Mouse (Mus musculus): Measurements from ENCODE around the gene Plaur. TPM values are rescaled to one million over a fixed set of nuclear protein-coding genes. Genes with fewer than 3 reads are reported as not detected.

Gene Plaur
- polyA plus RNA-seq, 1 experiment: 191 TPM

DNA sequence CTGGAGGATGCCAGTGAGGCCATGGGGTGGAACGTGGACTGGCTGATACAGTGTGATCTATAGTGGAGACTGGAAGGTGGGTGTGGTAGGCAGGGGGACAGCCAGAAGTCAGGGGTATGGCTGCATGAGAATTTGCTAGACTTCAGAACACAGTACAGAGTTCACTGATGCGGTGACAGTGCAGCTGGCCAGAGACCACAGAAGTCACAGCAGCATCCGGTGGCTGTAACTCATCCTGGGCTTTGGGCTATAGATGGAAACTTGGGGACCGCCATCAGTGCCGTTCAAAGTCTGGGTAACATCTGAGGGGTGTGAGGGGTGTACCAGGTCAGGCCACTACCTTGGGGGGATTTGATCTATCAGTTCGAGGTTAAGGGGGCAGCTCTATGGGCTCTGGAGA, 61.4 kb downstream of the Plaur start:
- Histone ChIP-seq H3K79me3 (ENCODE audit: low read depth) (no peaks in the 10 kb centered on the region), H3K36me3 (ENCODE audit: control insufficient read depth, insufficient read depth) (no peaks in the 10 kb centered on the region), H3K27me3 (ENCODE audit: control insufficient read depth, insufficient read depth, insufficient read length) (no peaks in the 10 kb centered on the region), H3K79me2 (ENCODE audit: control insufficient read depth, insufficient read depth) (no peaks in the 10 kb centered on the region), H3ac (ENCODE audit: control insufficient read depth, insufficient read length, low read depth) (no peak overlapping the region), H3K4me3 (ENCODE audit: insufficient read depth, poor library complexity, severe bottlenecking) (no peak overlapping the region)
- no peak for TF ChIP-seq MYOD1 (IDR thresholded peaks at IDR 0.05; ENCODE audit: control insufficient read depth, insufficient read length, low read depth)
- TF ChIP-seq CEBPB (IDR thresholded peaks at IDR 0.05; ENCODE audit: low read depth): no peak
- TF ChIP-seq USF1 (IDR thresholded peaks at IDR 0.05; ENCODE audit: low read depth): no peak
- no peak for TF ChIP-seq CTCF (IDR thresholded peaks at IDR 0.05; ENCODE audit: control insufficient read depth, insufficient read depth, insufficient read length)
- TF ChIP-seq MYOG (IDR thresholded peaks at IDR 0.05; ENCODE audit: control insufficient read depth, extremely low read depth, insufficient read length): no peak
- TF ChIP-seq MAX (IDR thresholded peaks at IDR 0.05): no peak
- no peak for TF ChIP-seq FOSL1 (IDR thresholded peaks at IDR 0.05; ENCODE audit: insufficient read depth, low read length, poor library complexity, severe bottlenecking)

DNA sequence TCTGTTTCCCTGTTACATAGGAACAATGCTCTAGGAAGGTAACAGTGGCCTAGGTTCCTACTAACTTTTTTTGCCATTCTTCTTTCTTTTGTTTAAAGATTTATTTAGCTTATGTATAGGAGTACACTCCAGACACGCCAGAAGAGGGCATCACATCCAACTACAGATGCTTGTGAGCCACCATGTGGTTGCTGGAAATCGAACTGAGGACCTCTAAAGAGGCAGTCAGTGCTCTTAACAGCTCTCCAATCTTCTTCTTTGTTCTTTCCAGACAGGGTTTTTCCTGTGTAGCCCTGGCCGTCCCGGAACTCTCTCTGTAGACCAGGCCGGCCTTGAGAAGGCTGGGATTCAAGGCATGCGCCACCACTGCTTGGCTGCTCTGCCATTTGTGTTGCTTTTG, 62.7 kb downstream of the Plaur start:
- H3K4me3 ChIP-seq (ENCODE audit: insufficient read depth, poor library complexity, severe bottlenecking): no peak overlapping the region
- TF ChIP-seq CEBPB (IDR thresholded peaks at IDR 0.05; ENCODE audit: low read depth): no peak
- no peak overlapping the region for H3ac ChIP-seq (ENCODE audit: control insufficient read depth, insufficient read length, low read depth)
- no peaks in the 10 kb centered on the region for H3K36me3 ChIP-seq (ENCODE audit: control insufficient read depth, insufficient read depth)
- H3K79me2 ChIP-seq (ENCODE audit: control insufficient read depth, insufficient read depth): peaks cover 7% of the 10 kb centered on the region
- H3K27me3 ChIP-seq (ENCODE audit: control insufficient read depth, insufficient read depth, insufficient read length): no peaks in the 10 kb centered on the region
- H3K79me3 ChIP-seq (ENCODE audit: low read depth): no peaks in the 10 kb centered on the region

Other genes starting within 250 kb of the Plaur start
- 0.26 TPM for gene Zfp109, start 224.9 kb upstream of the Plaur start, polyA plus RNA-seq (2012; fragmentation: generic; extraction: Trizol)
- gene Zfp108, start 207.7 kb upstream of the Plaur start, polyA plus RNA-seq (2012; fragmentation: generic; extraction: Trizol): 0.25 TPM
- 1.8 TPM for gene Zfp93, start 192.1 kb upstream of the Plaur start, polyA plus RNA-seq (2012; fragmentation: generic; extraction: Trizol)
- gene Zfp61, start 161.3 kb upstream of the Plaur start, polyA plus RNA-seq (2012; fragmentation: generic; extraction: Trizol): 8.8 TPM
- 2.4 TPM for gene Zfp94, start 145.8 kb upstream of the Plaur start, polyA plus RNA-seq (2012; fragmentation: generic; extraction: Trizol)
- 0.22 TPM for gene Tescl, start 128.5 kb upstream of the Plaur start, polyA plus RNA-seq (2012; fragmentation: generic; extraction: Trizol)
- not detected for gene Lypd5, start 113.3 kb upstream of the Plaur start, polyA plus RNA-seq (2012; fragmentation: generic; extraction: Trizol)
- gene Kcnn4, start 92.2 kb upstream of the Plaur start, polyA plus RNA-seq (2012; fragmentation: generic; extraction: Trizol): 82.2 TPM
- 21.8 TPM for gene Smg9, start 62.9 kb upstream of the Plaur start, polyA plus RNA-seq (2012; fragmentation: generic; extraction: Trizol)
- 0.33 TPM for gene Irgc1, start 10.2 kb upstream of the Plaur start, polyA plus RNA-seq (2012; fragmentation: generic; extraction: Trizol)
- gene Cadm4, start 19.5 kb downstream of the Plaur start, polyA plus RNA-seq (2012; fragmentation: generic; extraction: Trizol): 160 TPM
- 53.8 TPM for gene Zfp428, start 44.5 kb downstream of the Plaur start, polyA plus RNA-seq (2012; fragmentation: generic; extraction: Trizol)
- 0.16 TPM for gene AC161166.1, start 50.0 kb downstream of the Plaur start, polyA plus RNA-seq (2012; fragmentation: generic; extraction: Trizol)
- 7.9 TPM for gene Irgq, start 68.2 kb downstream of the Plaur start, polyA plus RNA-seq (2012; fragmentation: generic; extraction: Trizol)
- gene Pinlyp, start 83.6 kb downstream of the Plaur start, polyA plus RNA-seq (2012; fragmentation: generic; extraction: Trizol): 0.23 TPM
- 57.4 TPM for gene Xrcc1, start 83.8 kb downstream of the Plaur start, polyA plus RNA-seq (2012; fragmentation: generic; extraction: Trizol)
- 48.0 TPM for gene Ethe1, start 125.1 kb downstream of the Plaur start, polyA plus RNA-seq (2012; fragmentation: generic; extraction: Trizol)
- 0.35 TPM for gene Zfp575, start 125.2 kb downstream of the Plaur start, polyA plus RNA-seq (2012; fragmentation: generic; extraction: Trizol)
- gene Phldb3, start 148.3 kb downstream of the Plaur start, polyA plus RNA-seq (2012; fragmentation: generic; extraction: Trizol): 4.1 TPM
- not detected for gene Lypd3, start 174.1 kb downstream of the Plaur start, polyA plus RNA-seq (2012; fragmentation: generic; extraction: Trizol)
- gene Tex101, start 214.2 kb downstream of the Plaur start, polyA plus RNA-seq (2012; fragmentation: generic; extraction: Trizol): not detected
- not detected for gene BC049730, start 246.8 kb downstream of the Plaur start, polyA plus RNA-seq (2012; fragmentation: generic; extraction: Trizol)

Measured in C2C12 (cell line).